Mouse (Mus musculus) cortical plate, adult 2 months (tissue): ENCODE measurements around the gene Gfral. TPM values are rescaled to one million over a fixed set of nuclear protein-coding genes. Genes with fewer than 3 reads are reported as not detected.
A peak's percentile ranks its signal among the peaks of the same experiment; 100 is the strongest.

ENCODE experiments used
- H3K27ac ChIP-seq: fragments of 200-500 bp; 2 replicates; pipeline ENCODE4 v1.5.1; 2012; ENCODE audit warnings: low read length, control low read depth, inconsistent platforms; ENCODE audit not compliant: insufficient read depth
- H3K4me1 ChIP-seq: fragments of 200-500 bp; 2 replicates; pipeline ENCODE4 v1.6.1; 2011; ENCODE audit warnings: low read length; ENCODE audit not compliant: control insufficient read depth, insufficient read depth
- H3K4me3 ChIP-seq: fragments of 200-500 bp; 2 replicates; pipeline ENCODE4 v1.5.1; 2011; ENCODE audit warnings: mild to moderate bottlenecking, low read length, control low read depth; ENCODE audit not compliant: insufficient read depth
- CTCF ChIP-seq: fragments of 200-500 bp; IDR thresholded peaks from 2 replicates; pipeline ENCODE4 v1.5.1; 2011; ENCODE audit warnings: mild to moderate bottlenecking, control low read depth, low read length; ENCODE audit not compliant: insufficient read depth; ENCODE audit errors: extremely low read depth
- POLR2A ChIP-seq: fragments of 200-500 bp; IDR thresholded peaks from 2 replicates; pipeline ENCODE4 v1.6.1; 2011; ENCODE audit warnings: mild to moderate bottlenecking, low read length, control low read depth; ENCODE audit not compliant: insufficient read depth; ENCODE audit errors: extremely low read depth
- polyA plus RNA-seq: library from polyadenylated mRNA; depleted of rRNA; stranded (reverse); fragments of >200 nt; gene quantifications from 2 replicates; pipeline ENCODE4 v1.2.3, GENCODE M21; 2012; rRNA removed

Gfral gene
- polyA plus RNA-seq = not detected in 2 replicates

- Histone ChIP-seq H3K4me3 (no peak within 1 kb of the TSS), H3K27ac (no peak within 1 kb of the TSS), H3K4me1 (no peaks in the 10 kb centered on the region)
- no peak for TF ChIP-seq POLR2A
- TF ChIP-seq CTCF = no peak
These were observed at the start of gene Gfral for GRCm38 (mm10) chr9:76213557-76213956. Gfral (minus strand) TSS chr9:76213657.

- Histone ChIP-seq H3K27ac (no peak overlapping the region), H3K4me3 (no peak overlapping the region)
- TF ChIP-seq POLR2A (no peak), CTCF (no peak)
These were observed 44.3 kb upstream of the Gfral start for GRCm38 (mm10) chr9:76257731-76258130.

GRCm38 (mm10) chr9:76252544-76252943, 39.1 kb upstream of the Gfral start:
- Histone ChIP-seq H3K27ac (no peak overlapping the region), H3K4me3 (no peak overlapping the region), H3K4me1 (no peaks in the 10 kb centered on the region)
- TF ChIP-seq POLR2A (no peak), CTCF (no peak)

More at GRCm38 (mm10) chr9:76257731-76258130, 44.3 kb upstream of the Gfral start:
- no peaks in the 10 kb centered on the region for H3K4me1 ChIP-seq

GRCm38 (mm10) chr9:76252109-76252508, 38.7 kb upstream of the Gfral start:
- H3K4me1 ChIP-seq = no peaks in the 10 kb centered on the region
- TF ChIP-seq CTCF (no peak), POLR2A (no peak)
- no peak overlapping the region for H3K4me3 ChIP-seq
- H3K27ac ChIP-seq = no peak overlapping the region

GRCm38 (mm10) chr9:76242322-76242721, 28.9 kb upstream of the Gfral start:
- Histone ChIP-seq H3K4me3 (no peak overlapping the region), H3K27ac (no peak overlapping the region), H3K4me1 (no peaks in the 10 kb centered on the region)
- TF ChIP-seq POLR2A (no peak), CTCF (no peak)

GRCm38 (mm10) chr9:76237946-76238345, 24.5 kb upstream of the Gfral start:
- TF ChIP-seq POLR2A (no peak), CTCF (no peak)
- Histone ChIP-seq H3K27ac (no peak overlapping the region), H3K4me1 (no peaks in the 10 kb centered on the region), H3K4me3 (no peak overlapping the region)

GRCm38 (mm10) chr9:76237243-76237642, 23.8 kb upstream of the Gfral start:
- Histone ChIP-seq H3K4me1 (no peaks in the 10 kb centered on the region), H3K27ac (no peak overlapping the region), H3K4me3 (no peak overlapping the region)
- TF ChIP-seq POLR2A (no peak), CTCF (no peak)

- TF ChIP-seq CTCF (peak; percentile 85), POLR2A (no peak)
- no peak overlapping the region for H3K27ac ChIP-seq
- H3K4me1 ChIP-seq = no peaks in the 10 kb centered on the region
- H3K4me3 ChIP-seq = peak overlapping the region; percentile 5; the same call in 1 of the 2 replicates
These were observed 23.2 kb upstream of the Gfral start for GRCm38 (mm10) chr9:76236626-76237025.

- peak overlapping the region; percentile 5; the same call in 1 of the 2 replicates for H3K4me3 ChIP-seq
- no peaks in the 10 kb centered on the region for H3K4me1 ChIP-seq
- no peak overlapping the region for H3K27ac ChIP-seq
- TF ChIP-seq CTCF (no peak), POLR2A (no peak)
These were observed 22.6 kb upstream of the Gfral start for GRCm38 (mm10) chr9:76235945-76236503.

GRCm38 (mm10) chr9:76234899-76235298, 21.4 kb upstream of the Gfral start:
- H3K4me3 ChIP-seq = no peak overlapping the region
- H3K4me1 ChIP-seq = no peaks in the 10 kb centered on the region
- TF ChIP-seq POLR2A = no peak
- no peak for TF ChIP-seq CTCF
- no peak overlapping the region for H3K27ac ChIP-seq

- Histone ChIP-seq H3K27ac (no peak overlapping the region), H3K4me3 (no peak overlapping the region), H3K4me1 (no peaks in the 10 kb centered on the region)
- TF ChIP-seq CTCF (no peak), POLR2A (no peak)
These were observed 16.9 kb upstream of the Gfral start for GRCm38 (mm10) chr9:76230400-76230799.
